In genomic region chr12:31143266-31143665, GRCm38 (mm10) we compare ENCODE assay signal across 18 mouse cellular contexts.
"Had no signal": no experiment of that assay in that cellular context is flagged by ENCODE, and none has a peak within 500 bp of the region (broad histone marks: within the 10 kb centered on the region; RNA-seq: fewer than 3 reads in every experiment).

No protein-coding gene starts in this region.

- H3K27me3 ChIP-seq: liver, embryonic 13.5 days; megakaryocyte, embryonic 14.5 days; midbrain, embryonic 13.5 days; neural tube, embryonic 13.5 days; stomach, embryonic 15.5 days had no signal

- H3K4me1 ChIP-seq: megakaryocyte, embryonic 14.5 days; midbrain, embryonic 10.5 days; midbrain, embryonic 13.5 days; stomach, embryonic 15.5 days had no signal

- DNase-seq: kidney, postnatal 25 days; layer of hippocampus, adult 9-11 months; liver, embryonic 13.5 days; lung, adult 2 months; lung, postnatal 36 days; retina, postnatal 1 day; right cerebral cortex, postnatal 25 days; spleen, adult 18-20 months; thymus, postnatal 25 days had no signal

- ATAC-seq: midbrain, embryonic 13.5 days; midbrain, embryonic 16.5 days had no signal

- H3K4me2 ChIP-seq: liver, embryonic 13.5 days; midbrain, embryonic 13.5 days; neural tube, embryonic 13.5 days; stomach, embryonic 15.5 days had no signal

- H3K9me3 ChIP-seq: liver, embryonic 13.5 days; midbrain, embryonic 10.5 days; midbrain, embryonic 13.5 days; neural tube, embryonic 13.5 days; stomach, embryonic 15.5 days had no signal

- H3K36me3 ChIP-seq: liver, embryonic 13.5 days; midbrain, embryonic 10.5 days; midbrain, embryonic 13.5 days; neural tube, embryonic 13.5 days; stomach, embryonic 15.5 days had no signal

- H3K9ac ChIP-seq: liver, embryonic 13.5 days; midbrain, embryonic 13.5 days; neural tube, embryonic 13.5 days; stomach, embryonic 15.5 days had no signal

- H3K4me3 ChIP-seq: layer of hippocampus, adult 2 months; liver, embryonic 13.5 days; megakaryocyte, embryonic 14.5 days; midbrain, embryonic 10.5 days; midbrain, embryonic 13.5 days; myocyte; neural tube, embryonic 13.5 days; stomach, embryonic 15.5 days had no signal

- H3K27ac ChIP-seq: kidney, postnatal 0 days; layer of hippocampus, adult 2 months; liver, embryonic 13.5 days; midbrain, embryonic 10.5 days; midbrain, embryonic 13.5 days; neural tube, embryonic 13.5 days; stomach, embryonic 15.5 days had no signal
